Mouse (Mus musculus) lung, postnatal 14 days (tissue): ENCODE measurements around the gene Uqcc3.
"Not testable (repeated sequence)": the region's sequence is repeated elsewhere in the genome, so short reads cannot be mapped to it uniquely, and the experiment has no call there.

Experiments used
- DNase-seq: peaks from one replicate; pipeline ENCODE4 v3.0.0; 2021

Gene Uqcc3

DNA sequence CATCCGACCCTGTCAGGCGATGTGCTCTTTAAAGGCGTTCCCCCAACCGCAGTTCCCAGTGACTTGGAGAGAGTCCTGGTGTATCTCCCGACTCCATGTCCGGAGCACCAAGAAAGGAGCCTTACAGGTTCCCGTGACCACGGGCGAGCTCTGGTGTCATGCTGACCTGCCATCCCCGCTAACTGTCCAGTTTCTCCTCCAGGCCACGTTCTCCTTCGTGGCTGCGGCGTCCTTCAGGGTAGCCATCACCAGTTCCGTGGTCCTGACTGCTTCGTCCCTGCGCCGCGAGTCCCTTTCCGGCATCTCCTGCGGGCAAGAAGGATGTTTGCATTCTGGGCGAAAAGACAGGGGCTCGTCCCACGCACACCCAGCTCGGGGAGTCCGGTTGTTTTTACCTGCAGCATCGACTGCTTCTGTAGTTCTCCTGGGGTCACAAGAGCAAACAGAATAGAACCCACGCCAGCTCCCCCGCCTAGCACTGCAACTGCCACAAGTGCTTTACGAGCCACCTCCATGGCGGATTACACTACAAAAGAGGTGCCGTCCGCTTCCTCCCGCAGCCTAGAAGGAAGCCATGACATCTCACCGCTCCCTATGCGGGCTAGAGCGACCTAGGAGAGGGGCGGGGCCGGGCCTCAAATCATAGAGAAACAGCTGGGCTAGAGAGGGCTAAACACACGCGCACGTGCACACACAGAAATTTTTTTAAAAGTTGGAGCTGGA lies at the start of gene Uqcc3:
Gene Uqcc3, minus strand, starts transcription at position 613 of the 723 bp plus-strand sequence.
- peak; percentile 90 for DNase-seq

DNA sequence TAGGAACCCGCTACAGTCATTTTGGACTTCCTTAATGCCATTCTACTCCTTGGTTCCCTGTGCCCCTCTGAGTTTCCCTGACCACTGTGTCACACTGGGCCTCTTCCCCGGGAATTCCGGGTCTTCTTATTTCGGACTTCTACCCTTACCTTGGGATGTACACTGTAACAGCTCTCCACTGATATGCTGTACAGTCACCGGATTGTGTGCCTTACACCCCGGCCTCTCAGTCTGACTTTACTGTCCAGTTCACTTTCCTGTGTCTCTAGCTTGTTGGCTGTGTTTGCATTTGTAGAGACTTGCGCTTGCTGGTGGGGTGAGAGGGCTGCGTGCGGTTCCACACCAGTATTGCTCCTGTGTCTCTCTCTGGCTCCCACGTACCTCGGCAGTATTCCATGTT lies 49.4 kb upstream of the Uqcc3 start:
- DNase-seq, result no peak

DNA sequence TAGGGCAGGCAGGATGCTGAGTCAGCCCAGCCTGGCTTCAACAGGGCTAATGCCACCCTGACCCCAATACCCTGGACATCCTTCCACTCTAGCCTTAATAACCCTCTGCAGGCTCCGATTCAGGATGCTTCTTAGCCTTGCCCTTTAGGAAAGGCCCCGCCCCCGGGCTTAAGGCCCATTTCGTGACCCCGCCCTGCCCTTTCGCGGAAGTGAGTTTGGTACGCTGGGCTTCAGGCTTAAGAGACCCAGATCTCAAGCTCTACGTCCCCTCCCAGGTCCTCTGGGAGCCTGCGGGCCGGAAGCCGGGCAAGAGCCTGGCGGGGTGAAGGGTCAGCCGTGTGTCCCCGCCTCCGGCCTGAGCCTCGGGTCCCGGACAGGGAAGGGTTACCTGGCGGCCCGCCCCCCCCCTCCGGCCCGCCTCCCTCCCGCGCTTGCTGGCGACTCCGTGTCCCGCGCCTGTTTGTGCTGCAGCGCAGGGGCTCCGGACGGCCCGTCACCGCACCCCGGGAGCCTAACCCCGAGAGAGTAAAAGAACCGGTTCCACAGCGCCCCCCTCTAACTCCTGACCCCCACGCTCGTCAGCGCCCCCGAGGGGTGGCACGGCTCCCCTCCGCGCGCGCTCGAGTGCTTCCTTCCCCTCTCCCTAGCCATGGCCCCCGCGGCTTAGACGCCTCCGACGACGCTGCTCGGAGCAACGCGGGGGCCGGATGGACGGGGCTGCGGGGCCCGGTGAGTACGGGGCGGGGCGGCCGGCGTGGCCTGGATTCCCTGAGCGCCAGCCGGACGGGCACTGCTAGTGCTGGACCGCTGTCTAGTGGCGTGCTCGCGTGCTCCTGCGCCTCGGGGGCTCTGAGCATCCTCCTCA lies 48.7 kb upstream of the Uqcc3 start, which contains the start of the genes Rom1 and Eml3:
Gene Rom1, minus strand, starts transcription at position 133 of the 865 bp plus-strand sequence.
Gene Eml3, plus strand, starts transcription at position 329 of the 865 bp plus-strand sequence.
- DNase-seq, result peak; percentile 91

- DNase-seq, result no peak
These were observed 48.0 kb upstream of the Uqcc3 start for GRCm38 (mm10) chr19:8928689-8929223.

DNA sequence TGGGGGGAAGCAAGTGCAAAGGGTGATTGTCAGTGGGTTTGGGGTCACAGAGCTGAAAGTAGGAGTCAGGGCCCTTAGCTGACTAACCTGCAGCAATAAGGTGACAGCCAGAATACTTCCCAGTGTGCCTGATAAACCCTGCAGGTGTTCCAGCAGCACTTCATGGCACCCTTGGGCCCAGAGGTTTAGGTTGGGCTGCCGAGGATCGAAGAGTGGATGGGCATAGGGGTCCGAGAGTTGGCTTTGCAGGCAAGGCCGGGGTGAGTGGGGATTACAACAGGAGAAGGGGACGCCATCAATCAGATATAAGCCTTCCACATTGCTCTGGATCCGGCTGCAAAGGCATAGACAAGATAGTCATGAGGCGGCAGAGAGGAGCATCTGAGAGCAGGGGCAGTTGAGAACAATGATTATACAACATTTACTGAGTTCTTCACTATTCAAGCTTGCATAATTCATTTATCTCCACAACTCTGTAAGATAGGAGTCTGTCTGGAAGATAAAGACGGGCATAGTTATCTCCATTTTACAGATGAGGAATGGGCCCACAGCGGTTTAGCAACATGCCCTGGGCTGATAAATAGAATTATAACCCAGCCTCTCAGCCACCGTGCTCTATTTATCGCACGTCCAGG lies 47.3 kb upstream of the Uqcc3 start:
- no peak for DNase-seq

DNA sequence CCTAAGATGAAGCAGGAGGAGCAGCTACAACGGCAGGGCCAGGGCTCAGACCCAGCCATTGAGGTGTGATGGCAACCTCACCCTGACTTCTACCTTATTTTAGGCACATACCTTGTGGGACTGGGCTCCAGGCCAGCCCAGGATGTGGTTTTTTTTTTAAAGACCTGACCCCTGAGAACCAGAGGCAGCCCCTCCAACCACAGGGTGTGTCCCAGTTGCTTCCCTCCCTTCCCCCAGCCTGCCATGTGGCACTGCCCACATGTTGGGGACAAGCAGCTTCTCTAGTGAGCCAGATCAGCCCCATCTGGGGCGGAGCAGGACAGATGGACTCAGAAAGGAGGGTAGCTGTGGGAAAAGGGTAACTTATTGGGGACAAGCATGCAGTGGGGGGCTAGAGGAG lies 46.0 kb upstream of the Uqcc3 start:
- no peak for DNase-seq

- no peak for DNase-seq
These were observed 41.0 kb upstream of the Uqcc3 start for GRCm38 (mm10) chr19:8921741-8922140.

GRCm38 (mm10) chr19:8920836-8921291 lies 40.1 kb upstream of the Uqcc3 start:
- DNase-seq, result peak; percentile 34

DNA sequence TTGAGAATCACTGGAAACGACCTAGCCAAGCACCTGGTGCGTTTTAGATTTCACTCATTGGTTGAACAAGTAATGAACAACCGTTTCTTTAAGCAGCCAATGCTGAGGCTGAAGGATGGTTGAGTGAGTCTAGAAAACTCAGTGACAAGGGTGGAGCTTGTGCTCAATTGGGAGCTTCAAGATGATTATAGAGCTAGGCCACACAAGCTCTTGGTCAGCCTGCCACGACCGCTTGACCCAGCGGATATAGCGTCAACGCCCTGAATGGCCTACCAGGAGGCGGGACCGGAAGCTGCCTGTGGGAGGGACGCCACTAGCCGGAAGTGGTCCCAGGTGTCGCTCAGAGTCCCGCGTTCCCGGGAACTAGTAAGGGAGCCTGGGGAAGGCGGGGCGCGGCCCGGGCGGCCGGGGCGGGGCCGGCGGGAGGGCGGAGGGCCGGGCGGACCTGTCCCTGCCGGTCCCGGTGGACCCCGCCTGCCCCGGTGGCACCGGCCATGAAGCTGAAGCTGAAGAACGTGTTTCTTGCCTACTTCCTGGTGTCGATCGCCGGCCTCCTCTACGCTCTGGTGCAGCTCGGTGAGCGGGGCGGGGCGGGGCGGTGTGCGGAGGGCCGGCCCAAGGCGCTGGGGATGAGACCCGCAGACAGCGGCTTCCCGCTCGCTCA lies 39.5 kb upstream of the Uqcc3 start, which contains the start of gene B3gat3:
Gene B3gat3, plus strand, starts transcription at position 302 of the 664 bp plus-strand sequence.
- peak; percentile 95 for DNase-seq

DNA sequence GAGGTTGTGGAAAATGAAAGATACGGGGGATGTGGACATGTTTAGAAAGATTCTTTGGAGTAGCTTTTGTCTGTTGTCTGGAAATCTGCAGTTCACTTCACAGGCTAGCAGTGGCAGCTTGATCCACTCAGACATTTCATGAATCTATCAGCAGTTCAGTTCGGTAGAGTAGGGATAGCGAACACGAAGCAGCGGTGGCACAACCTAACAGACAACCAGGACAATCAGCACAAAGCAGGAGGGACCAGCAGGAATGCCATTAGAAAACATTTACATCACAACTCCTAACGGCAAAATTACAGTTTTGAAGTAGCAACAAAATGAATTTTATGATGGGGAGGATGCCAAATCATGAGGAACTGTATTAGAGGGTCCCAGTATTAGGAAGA lies 39.0 kb upstream of the Uqcc3 start:
- DNase-seq, result no peak

- no peak for DNase-seq
These were observed 38.3 kb upstream of the Uqcc3 start for GRCm38 (mm10) chr19:8919000-8919399.

- no peak for DNase-seq
These were observed 33.5 kb upstream of the Uqcc3 start for GRCm38 (mm10) chr19:8914212-8914611.

DNA sequence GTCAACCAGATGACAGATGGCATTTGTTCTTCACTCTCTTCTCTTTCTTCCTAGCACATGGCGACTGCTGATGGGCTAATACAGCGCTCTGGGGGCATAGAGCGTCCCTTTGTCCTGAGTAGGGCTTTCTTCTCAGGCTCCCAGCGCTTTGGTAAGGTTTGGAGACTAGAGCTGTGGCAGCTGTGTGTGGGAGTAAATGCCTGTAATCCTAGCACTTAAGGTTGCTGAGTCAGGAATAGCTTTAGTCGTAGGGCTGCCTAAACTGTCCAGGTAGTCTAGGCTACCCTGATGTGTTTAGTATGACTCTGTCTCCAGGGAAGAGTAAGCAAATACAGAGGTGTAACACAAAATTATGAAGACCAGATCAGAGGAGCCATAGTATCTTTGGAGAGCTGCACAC lies 31.1 kb upstream of the Uqcc3 start:
- DNase-seq, result no peak

DNA sequence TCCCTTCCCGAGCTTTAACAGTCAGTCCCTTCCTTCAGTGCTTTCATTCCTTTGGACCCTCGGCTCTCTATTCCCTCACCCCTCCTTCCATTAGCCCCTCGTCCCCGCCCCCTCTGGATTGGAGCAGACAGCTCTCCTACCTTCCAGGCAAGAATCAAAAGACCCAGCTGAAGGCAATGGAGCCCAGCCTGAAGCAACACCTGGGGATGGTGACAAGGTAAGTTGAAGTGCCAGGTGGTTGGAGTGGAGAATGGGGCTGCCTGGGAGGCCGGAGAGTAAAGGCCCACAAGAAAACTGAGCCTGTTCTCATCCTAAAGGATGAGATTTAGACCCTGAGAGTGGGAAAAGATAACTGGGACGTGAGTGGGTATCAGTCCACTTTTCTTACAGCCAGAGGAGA lies 27.8 kb upstream of the Uqcc3 start:
- no peak for DNase-seq

DNA sequence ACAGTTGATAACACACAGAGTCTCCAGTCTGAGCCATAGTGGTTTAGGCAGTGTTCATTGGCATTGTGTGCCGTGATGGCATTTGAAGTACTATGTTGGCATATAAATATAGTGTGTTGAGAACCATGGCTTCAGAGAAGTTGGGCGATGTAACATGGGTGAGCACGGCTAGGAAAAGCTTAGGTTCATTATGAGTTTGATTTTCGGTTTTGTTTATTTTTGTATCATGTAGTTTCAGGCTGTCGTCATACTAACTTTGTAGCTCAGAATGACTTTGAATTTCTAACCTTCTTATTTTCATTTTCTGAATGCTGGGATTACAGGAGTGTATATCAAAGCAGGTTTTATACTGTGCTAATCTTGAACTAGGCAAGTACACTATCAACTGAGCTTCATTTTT lies 22.7 kb upstream of the Uqcc3 start:
- DNase-seq, result no peak

GRCm38 (mm10) chr19:8899079-8899478 lies 18.4 kb upstream of the Uqcc3 start:
- no peak for DNase-seq

DNA sequence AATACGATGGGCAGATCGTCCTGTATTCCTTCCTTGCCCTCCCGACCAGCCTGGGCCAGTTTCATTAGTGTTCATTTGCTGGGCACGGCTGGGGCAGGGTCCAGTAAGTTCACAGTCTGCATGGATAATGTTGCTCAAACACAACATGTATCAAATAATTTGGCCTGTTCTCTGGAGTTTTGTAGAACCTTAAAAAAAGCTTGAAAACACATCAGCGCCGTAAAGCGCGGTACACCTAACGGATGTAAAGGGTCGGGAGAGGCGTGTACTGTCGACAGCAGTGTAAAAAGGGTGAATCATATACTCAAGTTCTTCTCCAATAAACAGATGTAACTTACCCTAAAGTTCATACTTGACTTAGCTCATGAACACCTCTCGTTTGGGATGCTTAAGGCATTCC lies 17.9 kb upstream of the Uqcc3 start:
- no peak for DNase-seq

GRCm38 (mm10) chr19:8897865-8898495 lies 17.3 kb upstream of the Uqcc3 start, which contains the start of gene Ganab:
Gene Ganab (plus strand): TSS chr19:8898071.
- peak; percentile 95 for DNase-seq

DNA sequence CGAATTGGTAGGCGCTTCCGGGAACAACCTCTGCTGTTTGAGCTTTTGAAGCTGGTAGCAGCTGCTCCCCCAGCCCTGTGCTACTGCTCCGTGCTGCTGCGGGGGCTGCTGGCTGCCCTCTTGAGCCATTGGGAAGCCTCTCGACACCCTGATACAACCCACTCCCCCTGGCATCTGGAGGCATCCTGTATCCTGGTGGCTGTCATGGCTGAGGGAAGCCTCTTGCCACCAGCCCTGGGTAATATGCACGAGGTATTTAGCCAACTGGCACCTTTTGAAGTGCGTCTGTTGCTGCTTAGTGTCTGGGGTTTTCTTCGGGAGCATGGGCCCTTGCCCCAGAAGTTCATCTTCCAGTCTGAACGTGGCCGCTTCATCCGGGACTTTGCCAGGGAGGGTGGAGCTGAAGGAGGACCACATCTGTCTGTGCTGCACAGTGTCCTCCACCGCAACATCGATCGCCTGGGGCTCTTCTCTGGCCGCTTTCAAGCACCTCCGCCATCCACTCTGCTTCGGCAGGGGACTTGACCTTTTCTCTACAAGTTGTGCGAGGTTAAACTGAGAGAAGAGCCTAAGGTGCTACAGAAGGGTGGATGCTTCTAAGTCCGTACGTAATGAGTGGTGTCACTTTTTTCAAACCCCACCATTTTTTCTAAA lies 16.6 kb upstream of the Uqcc3 start:
- DNase-seq, result peak; percentile 50

DNA sequence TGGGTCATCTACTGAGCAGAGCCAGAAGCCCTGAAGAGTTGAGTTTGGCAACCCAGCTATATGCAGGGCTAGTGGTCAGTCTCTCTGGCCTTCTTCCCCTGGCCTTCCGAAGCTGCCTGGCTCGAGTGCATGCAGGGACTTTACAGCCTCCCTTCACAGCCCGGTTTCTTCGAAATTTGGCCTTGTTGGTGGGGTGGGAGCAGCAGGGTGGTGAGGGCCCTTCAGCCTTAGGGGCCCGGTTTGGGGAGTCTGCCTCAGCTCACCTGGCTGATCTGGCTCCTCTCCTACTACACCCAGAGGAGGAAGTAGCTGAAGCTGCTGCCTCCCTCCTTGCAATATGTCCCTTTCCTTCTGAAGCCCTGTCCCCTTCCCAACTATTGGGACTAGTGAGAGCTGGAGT lies 15.5 kb upstream of the Uqcc3 start:
- not testable (repeated sequence) for DNase-seq

DNA sequence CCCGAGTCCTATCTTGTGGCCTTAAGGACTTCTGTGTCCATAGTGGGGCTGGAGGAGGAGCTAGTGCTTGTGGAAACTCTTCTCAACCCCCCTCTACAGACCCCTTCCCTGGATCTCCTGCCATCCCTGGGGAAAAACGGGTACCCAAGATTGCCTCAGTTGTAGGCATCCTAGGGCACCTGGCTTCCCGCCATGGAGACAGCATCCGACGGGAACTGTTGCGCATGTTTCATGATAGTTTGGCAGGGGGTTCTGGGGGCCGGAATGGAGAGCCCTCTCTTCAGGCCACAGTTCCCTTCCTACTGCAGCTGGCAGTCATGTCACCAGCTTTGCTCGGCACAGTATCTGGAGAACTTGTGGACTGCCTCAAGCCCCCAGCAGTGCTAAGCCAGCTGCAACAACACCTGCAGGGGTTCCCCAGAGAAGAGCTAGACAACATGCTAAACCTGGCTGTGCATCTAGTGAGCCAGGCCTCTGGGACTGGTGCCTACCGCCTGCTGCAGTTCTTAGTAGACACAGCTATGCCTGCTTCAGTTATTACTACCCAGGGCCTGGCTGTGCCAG lies 14.8 kb upstream of the Uqcc3 start:
- no peak for DNase-seq
